Mouse (Mus musculus): ENCODE data around the gene Acsf2. TPM values are rescaled to one million over a fixed set of nuclear protein-coding genes. Genes with fewer than 3 reads are reported as not detected.

Acsf2 gene
- polyA plus RNA-seq, 1 experiment from 2014 or later = 3.1 TPM

DNA sequence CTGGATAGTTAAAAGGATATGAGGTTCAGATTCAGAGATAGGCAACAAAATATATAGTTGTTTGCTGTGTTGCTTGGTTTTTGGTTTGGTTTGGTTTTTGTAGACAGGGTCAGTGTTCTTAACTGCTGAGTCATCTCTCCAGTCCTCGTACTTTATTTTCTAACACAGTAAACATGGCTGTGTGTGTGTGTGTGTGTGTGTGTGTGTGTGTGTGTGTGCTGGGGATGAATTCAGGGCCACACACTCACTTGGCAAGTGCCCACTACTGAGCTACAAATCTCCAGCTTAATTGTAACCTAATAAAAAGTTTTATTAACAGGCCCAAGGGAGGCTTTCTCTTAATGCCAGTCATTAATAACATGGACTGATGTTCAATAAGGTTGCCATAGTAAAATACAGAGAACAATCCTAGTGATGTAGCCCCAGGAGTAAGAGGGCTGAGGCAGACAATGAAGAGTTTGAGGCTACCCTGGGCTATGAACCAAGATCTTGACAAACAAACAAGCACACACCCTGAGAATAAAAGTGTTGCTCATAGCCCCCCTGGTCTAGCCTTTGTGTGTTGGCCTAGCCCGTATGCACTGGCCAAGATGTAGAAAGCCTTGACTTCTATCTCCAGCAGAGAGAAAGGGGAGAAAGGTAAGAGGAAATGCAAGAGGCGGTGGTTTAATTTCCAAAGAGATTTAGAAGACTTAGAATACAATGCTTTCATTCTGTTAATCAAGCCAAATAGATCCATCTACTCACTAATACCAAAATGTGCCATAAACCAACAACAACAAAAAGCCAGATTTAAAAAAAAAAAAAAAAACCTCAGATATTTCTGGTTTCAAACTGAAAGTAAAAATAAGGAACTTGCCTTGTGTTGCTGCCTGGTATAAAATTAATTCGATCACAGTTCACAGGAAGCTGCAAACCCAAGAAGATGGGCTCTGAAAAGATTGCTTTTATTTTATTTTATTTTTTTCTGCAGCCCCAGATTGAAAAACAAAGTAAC, 9.4 kb upstream of the Acsf2 start:
- no peak for ATAC-seq (replicated peaks; ENCODE audit: low FRiP score)
- Histone ChIP-seq H3K9me3 (ENCODE audit: control insufficient read depth, low read length) (no peaks in the 10 kb centered on the region), H3K9ac (ENCODE audit: low read depth, low read length) (no peak overlapping the region), H3K4me1 (replicated peaks; ENCODE audit: control insufficient read depth, insufficient read depth, low read length) (no peaks in the 10 kb centered on the region), H3K27me3 (replicated peaks; ENCODE audit: control insufficient read depth, insufficient read depth, low read length) (peaks cover 2% of the 10 kb centered on the region; the same call in 1 of the 2 replicates), H3K4me3 (ENCODE audit: low read depth, low read length) (no peak overlapping the region), H3K4me2 (no peak overlapping the region), H3K36me3 (ENCODE audit: control insufficient read depth, insufficient read depth, low read length) (no peaks in the 10 kb centered on the region), H3K27ac (ENCODE audit: low read depth, low read length) (no peak overlapping the region)
- DNase-seq (ENCODE audit: low spot score) = no peak
- WGBS = 63% methylated on average over 4 of the region's 4 CpGs

DNA sequence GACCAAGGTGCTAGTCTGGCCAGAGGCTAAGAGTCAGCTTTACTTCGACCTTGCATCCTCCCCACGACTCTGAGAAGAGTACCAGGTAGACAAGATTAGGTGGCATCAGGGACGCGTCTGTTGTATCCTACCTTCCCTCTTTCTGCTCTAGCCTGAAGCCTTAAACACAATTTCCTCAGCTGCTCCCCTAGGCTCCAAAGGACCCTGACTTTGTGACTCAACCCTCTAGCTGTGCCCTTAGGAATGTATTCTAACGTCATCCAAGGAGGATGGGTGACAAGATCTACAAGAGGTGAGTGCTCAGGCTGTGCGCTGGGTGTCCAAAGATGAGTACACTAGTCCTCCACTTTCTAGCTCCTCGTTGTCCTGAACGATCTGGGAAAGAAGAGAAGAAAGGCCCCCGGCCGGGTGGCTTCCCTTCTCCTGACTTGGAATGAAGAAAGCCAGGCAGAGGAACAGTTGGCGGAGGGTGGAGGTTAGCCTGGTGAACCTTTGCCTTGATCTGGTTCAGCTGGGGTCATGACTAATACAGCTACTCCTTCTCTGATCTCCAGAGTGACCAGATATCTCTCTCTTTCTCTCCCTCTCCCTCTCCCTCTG, 785 bp upstream of the Acsf2 start:
- Histone ChIP-seq H3K36me3 (ENCODE audit: control insufficient read depth, insufficient read depth, low read length) (no peaks in the 10 kb centered on the region), H3K4me2 (peak overlapping the region; percentile 80), H3K4me1 (replicated peaks; ENCODE audit: control insufficient read depth, insufficient read depth, low read length) (peaks cover 16% of the 10 kb centered on the region), H3K4me3 (ENCODE audit: low read depth, low read length) (peak overlapping the region; percentile 56), H3K27ac (ENCODE audit: low read depth, low read length) (no peak overlapping the region), H3K9me3 (ENCODE audit: control insufficient read depth, low read length) (no peaks in the 10 kb centered on the region), H3K9ac (ENCODE audit: low read depth, low read length) (no peak overlapping the region), H3K27me3 (replicated peaks; ENCODE audit: control insufficient read depth, insufficient read depth, low read length) (no peaks in the 10 kb centered on the region)
- DNase-seq (ENCODE audit: low spot score) = no peak
- WGBS = 62% methylated on average over 11 of the region's 11 CpGs
- ATAC-seq (replicated peaks; ENCODE audit: low FRiP score) = no peak

DNA sequence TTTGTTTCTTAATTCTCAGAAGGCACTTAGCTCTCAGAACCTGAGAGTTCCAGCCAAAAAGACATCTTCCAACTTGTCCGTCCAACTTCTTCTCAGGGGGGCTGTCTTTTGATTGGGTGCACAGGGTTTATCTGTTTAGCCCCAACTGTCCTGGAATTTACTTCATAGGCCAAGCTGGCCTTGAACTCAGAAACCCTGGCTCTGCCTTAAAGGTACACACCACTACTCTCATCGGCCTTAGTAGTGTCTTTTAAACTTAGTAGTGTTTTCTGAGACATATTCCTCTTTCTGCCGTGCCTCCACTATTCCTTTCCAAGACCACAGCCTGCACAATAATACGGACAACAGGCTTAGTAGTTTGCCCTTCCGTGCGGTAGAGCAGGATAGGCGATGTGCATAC, 1.2 kb downstream of the Acsf2 start:
- peaks cover 16% of the 10 kb centered on the region for H3K4me1 ChIP-seq (replicated peaks; ENCODE audit: control insufficient read depth, insufficient read depth, low read length)
- no peak overlapping the region for H3K27ac ChIP-seq (ENCODE audit: low read depth, low read length)
- WGBS = 89% methylated on average over 7 of the region's 7 CpGs
- H3K36me3 ChIP-seq (ENCODE audit: control insufficient read depth, insufficient read depth, low read length) = no peaks in the 10 kb centered on the region
- no peaks in the 10 kb centered on the region for H3K9me3 ChIP-seq (ENCODE audit: control insufficient read depth, low read length)
- DNase-seq (ENCODE audit: low spot score) = no peak
- no peak for ATAC-seq (replicated peaks; ENCODE audit: low FRiP score)
- no peak overlapping the region for H3K4me3 ChIP-seq (ENCODE audit: low read depth, low read length)
- H3K9ac ChIP-seq (ENCODE audit: low read depth, low read length) = no peak overlapping the region
- H3K4me2 ChIP-seq = peak overlapping the region; percentile 80; the same call in 1 of the 2 replicates
- H3K27me3 ChIP-seq (replicated peaks; ENCODE audit: control insufficient read depth, insufficient read depth, low read length) = no peaks in the 10 kb centered on the region

DNA sequence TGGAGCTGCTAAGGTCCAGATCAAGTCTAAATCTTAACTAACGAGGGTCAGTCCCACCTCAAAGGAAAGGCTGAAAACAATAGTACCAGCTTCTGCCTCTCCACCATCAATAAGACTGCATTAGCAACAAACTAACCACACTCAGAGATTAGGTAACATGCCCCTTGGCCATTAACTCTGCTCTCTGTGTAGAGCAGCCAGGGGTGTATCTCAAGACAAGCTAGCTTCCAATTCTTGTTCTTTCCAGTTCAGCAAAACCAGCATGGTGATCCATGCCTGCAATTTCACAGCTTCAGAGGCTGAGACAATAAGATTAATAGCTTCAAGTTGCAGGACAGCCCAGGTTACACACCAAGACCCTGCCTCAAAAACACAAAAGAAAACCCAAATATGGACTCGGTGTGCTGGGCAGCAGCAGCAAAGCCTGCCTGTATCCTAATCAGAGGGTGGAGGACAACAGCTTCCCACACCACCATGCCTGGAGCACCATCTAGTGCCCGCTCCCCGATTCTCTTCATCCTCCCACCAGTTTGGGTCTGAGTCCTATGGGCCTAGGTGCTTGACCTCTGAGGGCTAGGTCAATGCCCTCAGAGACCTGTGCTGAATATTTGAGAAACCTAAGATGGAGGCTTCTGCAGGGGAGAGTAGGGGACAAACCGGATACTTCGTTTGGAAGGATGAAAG, 3.1 kb downstream of the Acsf2 start:
- no peak for ATAC-seq (replicated peaks; ENCODE audit: low FRiP score)
- no peak overlapping the region for H3K27ac ChIP-seq (ENCODE audit: low read depth, low read length)
- no peak overlapping the region for H3K4me2 ChIP-seq
- peaks cover 16% of the 10 kb centered on the region for H3K4me1 ChIP-seq (replicated peaks; ENCODE audit: control insufficient read depth, insufficient read depth, low read length)
- H3K4me3 ChIP-seq (ENCODE audit: low read depth, low read length) = no peak overlapping the region
- DNase-seq (ENCODE audit: low spot score) = no peak
- H3K36me3 ChIP-seq (ENCODE audit: control insufficient read depth, insufficient read depth, low read length) = no peaks in the 10 kb centered on the region
- H3K9me3 ChIP-seq (ENCODE audit: control insufficient read depth, low read length) = no peaks in the 10 kb centered on the region
- 72% methylated on average over 6 of the region's 6 CpGs for WGBS
- no peak overlapping the region for H3K9ac ChIP-seq (ENCODE audit: low read depth, low read length)
- H3K27me3 ChIP-seq (replicated peaks; ENCODE audit: control insufficient read depth, insufficient read depth, low read length) = no peaks in the 10 kb centered on the region

DNA sequence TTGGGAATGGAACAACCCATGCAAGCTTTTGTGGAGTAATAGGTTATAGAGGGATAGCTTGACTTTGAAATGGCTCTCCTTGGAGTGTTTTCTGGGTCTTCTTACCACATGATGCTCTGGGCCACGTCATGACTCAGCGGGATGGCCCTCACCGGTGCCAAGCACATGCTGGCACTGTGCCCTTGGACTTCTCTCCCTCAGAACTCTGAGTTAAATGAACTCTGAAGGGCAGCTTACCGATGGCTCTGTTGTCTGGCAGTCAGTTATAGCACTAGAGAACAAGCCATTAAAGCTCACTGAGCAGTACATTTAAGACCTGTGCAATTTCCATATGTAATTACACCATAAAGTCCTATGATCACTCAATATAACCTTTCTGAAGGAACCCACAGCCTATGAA, 4.4 kb downstream of the Acsf2 start:
- Histone ChIP-seq H3K9ac (ENCODE audit: low read depth, low read length) (no peak overlapping the region), H3K4me2 (no peak overlapping the region), H3K27me3 (replicated peaks; ENCODE audit: control insufficient read depth, insufficient read depth, low read length) (no peaks in the 10 kb centered on the region), H3K4me1 (replicated peaks; ENCODE audit: control insufficient read depth, insufficient read depth, low read length) (peaks cover 15% of the 10 kb centered on the region), H3K27ac (ENCODE audit: low read depth, low read length) (no peak overlapping the region), H3K4me3 (ENCODE audit: low read depth, low read length) (no peak overlapping the region), H3K36me3 (ENCODE audit: control insufficient read depth, insufficient read depth, low read length) (no peaks in the 10 kb centered on the region), H3K9me3 (ENCODE audit: control insufficient read depth, low read length) (no peaks in the 10 kb centered on the region)
- ATAC-seq (replicated peaks; ENCODE audit: low FRiP score) = no peak
- DNase-seq (ENCODE audit: low spot score) = no peak
- 89% methylated on average over 4 of the region's 4 CpGs for WGBS

DNA sequence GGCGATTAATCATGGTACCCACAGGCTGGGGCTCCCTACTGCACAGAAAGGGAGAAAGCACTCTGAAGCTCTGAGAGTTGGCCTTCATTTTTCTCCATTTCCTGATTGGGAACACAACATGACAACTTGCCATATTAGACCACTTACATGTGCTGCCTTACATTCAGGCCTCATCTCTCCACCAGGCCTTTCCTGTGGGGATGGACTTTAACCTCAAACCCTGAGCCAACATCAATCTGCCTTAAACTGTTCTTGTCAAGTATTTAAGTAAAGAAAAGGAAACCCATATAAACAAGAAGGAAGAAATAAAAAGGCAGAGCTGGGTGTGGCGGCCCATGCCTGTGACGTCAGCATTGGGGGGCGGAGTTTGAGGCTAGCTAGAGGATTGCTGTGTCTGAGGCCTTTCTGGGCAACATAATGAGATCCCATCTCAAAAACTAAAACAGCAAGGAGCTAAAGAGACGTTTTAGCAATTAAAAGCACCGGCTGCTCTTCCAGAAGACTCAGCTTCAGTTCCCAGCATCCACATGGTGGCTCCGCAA, 5.3 kb downstream of the Acsf2 start:
- peaks cover 13% of the 10 kb centered on the region for H3K4me1 ChIP-seq (replicated peaks; ENCODE audit: control insufficient read depth, insufficient read depth, low read length)
- ATAC-seq (replicated peaks; ENCODE audit: low FRiP score) (no peak), DNase-seq (ENCODE audit: low spot score) (no peak)
- H3K36me3 ChIP-seq (ENCODE audit: control insufficient read depth, insufficient read depth, low read length) = no peaks in the 10 kb centered on the region
- H3K9me3 ChIP-seq (ENCODE audit: control insufficient read depth, low read length) = no peaks in the 10 kb centered on the region
- H3K4me2 ChIP-seq = no peak overlapping the region
- H3K9ac ChIP-seq (ENCODE audit: low read depth, low read length) = no peak overlapping the region
- no peak overlapping the region for H3K4me3 ChIP-seq (ENCODE audit: low read depth, low read length)
- no peak overlapping the region for H3K27ac ChIP-seq (ENCODE audit: low read depth, low read length)
- 70% methylated on average over 7 of the region's 7 CpGs for WGBS
- no peaks in the 10 kb centered on the region for H3K27me3 ChIP-seq (replicated peaks; ENCODE audit: control insufficient read depth, insufficient read depth, low read length)

DNA sequence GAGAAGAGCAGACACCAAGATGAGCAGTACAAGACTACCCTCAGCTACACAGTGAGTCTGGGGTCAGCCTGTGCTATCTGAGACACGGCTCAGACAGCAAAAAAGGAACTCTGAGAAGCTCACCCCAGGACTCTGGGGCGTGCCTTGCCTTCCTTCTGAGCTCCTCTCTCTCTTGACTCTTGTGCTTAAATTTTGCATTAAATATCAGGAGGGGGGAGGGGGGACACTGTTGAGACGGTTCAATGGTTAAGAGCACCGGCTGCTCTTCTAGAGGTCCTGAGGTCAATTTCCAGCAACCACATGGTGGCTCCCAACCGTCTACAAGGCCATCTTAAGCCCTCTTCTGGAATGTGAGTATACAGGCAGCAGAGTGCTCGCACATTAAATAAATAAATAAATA, 14.2 kb downstream of the Acsf2 start:
- WGBS = 63% methylated on average over 6 of the region's 6 CpGs
- ATAC-seq (replicated peaks; ENCODE audit: low FRiP score) = no peak

DNA sequence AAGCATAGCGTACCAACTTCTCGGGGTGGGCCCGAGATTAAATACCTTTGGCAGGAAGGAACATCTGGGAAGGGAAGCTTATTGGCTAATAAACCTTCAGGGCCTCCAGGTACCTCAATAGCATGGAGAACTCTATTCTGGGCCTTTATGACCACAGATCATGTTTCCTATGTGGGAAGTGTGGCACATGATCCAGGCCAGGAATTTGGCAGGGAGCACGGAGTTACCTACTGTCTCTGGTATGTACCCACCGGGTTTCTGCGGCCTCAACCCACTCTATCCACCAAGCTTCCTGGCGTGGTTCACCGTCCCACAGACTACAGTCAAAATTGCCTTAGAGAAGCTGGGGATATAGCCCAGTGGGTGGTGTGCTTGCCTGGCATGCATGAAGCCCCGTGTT, 16.6 kb downstream of the Acsf2 start:
- Histone ChIP-seq H3K4me3 (ENCODE audit: low read depth, low read length) (no peak overlapping the region), H3K4me1 (replicated peaks; ENCODE audit: control insufficient read depth, insufficient read depth, low read length) (no peaks in the 10 kb centered on the region; the same call in 1 of the 2 replicates), H3K27ac (ENCODE audit: low read depth, low read length) (no peak overlapping the region), H3K9me3 (ENCODE audit: control insufficient read depth, low read length) (no peaks in the 10 kb centered on the region), H3K36me3 (ENCODE audit: control insufficient read depth, insufficient read depth, low read length) (no peaks in the 10 kb centered on the region), H3K9ac (ENCODE audit: low read depth, low read length) (no peak overlapping the region), H3K27me3 (replicated peaks; ENCODE audit: control insufficient read depth, insufficient read depth, low read length) (no peaks in the 10 kb centered on the region), H3K4me2 (no peak overlapping the region)
- ATAC-seq (replicated peaks; ENCODE audit: low FRiP score) (no peak), DNase-seq (ENCODE audit: low spot score) (no peak)
- WGBS = 88% methylated on average over 9 of the region's 9 CpGs

More for the DNA sequence above, 14.2 kb downstream of the Acsf2 start:
- no peak for DNase-seq (ENCODE audit: low spot score)
- no peaks in the 10 kb centered on the region for H3K27me3 ChIP-seq (replicated peaks; ENCODE audit: control insufficient read depth, insufficient read depth, low read length)
- no peak overlapping the region for H3K9ac ChIP-seq (ENCODE audit: low read depth, low read length)
- no peak overlapping the region for H3K27ac ChIP-seq (ENCODE audit: low read depth, low read length)
- no peak overlapping the region for H3K4me3 ChIP-seq (ENCODE audit: low read depth, low read length)
- H3K4me1 ChIP-seq (replicated peaks; ENCODE audit: control insufficient read depth, insufficient read depth, low read length) = peaks cover 7% of the 10 kb centered on the region
- H3K36me3 ChIP-seq (ENCODE audit: control insufficient read depth, insufficient read depth, low read length) = no peaks in the 10 kb centered on the region
- H3K9me3 ChIP-seq (ENCODE audit: control insufficient read depth, low read length) = no peaks in the 10 kb centered on the region
- H3K4me2 ChIP-seq = no peak overlapping the region
